Mouse (Mus musculus): Measurements from ENCODE around the gene Acvr2a.

Acvr2a gene

DNA sequence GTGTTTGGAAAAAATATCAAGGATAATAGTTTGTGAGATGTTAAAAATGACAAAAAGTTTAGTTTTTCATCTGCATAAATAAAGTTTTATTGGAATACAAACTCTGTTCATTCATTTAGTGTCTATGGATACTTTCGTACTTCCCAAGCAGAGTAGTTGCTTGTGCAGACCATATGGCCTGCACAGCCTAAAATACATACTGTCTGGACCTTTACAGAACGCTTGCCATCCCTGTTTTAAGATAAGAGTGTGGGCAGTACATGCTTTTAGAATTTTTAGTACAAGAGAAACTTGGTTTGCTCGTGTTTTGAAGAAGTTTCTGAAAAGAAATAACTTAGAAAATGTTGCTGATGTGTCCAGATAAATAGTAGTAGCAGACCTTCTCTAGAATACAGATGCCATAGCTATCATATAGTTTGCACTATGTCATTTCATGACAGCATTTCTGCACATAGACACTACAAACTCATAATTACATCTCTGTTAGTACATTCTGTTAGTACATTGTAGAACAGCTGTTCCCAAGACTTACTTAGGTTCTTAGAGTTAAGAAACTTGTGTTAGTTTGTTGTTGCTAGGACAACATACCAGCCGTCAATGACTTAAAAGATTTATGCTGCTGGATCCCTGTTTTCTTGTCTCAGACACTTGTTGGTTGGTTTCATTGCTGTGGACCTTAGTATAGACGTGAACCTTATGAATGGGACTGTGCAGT, 54.4 kb downstream of the Acvr2a start:
- DNase-seq (ENCODE audit: low read depth): no peak

DNA sequence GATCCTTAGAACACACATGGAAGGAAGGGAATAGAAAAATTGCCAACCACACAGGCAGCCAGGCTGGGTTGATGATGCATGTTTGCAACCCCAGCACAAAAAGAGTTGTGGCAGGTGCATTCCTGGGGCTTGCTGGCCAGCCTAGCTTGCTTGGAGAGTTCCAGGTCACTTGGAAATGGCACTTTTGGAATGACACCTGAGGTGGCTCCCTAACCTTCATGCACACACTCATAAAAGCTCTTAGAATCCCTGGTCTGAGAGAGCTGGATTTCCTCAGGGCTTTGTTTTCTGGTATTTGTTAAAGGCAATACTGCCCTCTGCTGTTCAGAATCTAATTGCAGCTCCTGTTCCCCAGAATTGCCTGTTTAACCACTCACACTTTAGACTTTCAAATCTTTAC, 72.0 kb downstream of the Acvr2a start:
- DNase-seq (ENCODE audit: low read depth): peak; percentile 81

DNA sequence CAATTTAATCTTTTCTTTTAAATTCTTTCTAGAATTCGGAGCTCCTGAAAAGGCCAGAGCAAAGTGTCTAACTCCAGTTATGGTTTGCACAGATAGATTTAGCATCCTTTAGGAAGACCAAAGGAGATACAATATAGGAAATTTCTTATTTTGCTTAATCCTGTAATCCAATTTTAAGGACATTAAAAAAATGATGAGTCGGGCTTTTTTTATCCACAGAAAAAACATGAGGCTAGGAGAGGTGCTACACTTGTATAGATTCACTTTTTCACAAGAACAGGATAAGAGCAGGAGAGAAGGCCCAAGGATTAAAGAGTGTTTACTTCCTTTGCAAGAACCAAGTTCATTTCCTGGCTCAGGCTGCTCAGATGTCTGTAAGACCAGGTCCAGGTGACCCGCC, 81.3 kb downstream of the Acvr2a start:
- DNase-seq (ENCODE audit: low read depth): no peak

DNA sequence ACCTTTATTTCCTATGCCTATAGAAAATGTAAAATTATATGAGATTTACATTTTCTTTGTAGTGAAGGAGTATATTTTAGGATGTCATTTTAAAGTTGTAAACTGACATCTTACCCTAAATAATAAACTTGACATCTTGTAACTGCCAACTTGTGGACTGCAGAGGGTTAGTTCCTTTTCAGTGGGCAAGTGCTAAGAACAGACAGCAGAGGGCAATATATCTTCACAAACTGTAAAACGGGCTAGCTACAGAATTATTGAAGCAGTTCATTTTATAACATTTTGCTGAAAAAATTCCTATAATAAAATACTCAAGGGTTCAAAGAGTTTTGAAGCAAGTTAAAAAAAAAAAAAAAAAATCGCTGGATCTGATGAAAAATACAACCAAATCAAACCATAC, 95.0 kb downstream of the Acvr2a start:
- DNase-seq (ENCODE audit: low read depth): peak; percentile 74

DNA sequence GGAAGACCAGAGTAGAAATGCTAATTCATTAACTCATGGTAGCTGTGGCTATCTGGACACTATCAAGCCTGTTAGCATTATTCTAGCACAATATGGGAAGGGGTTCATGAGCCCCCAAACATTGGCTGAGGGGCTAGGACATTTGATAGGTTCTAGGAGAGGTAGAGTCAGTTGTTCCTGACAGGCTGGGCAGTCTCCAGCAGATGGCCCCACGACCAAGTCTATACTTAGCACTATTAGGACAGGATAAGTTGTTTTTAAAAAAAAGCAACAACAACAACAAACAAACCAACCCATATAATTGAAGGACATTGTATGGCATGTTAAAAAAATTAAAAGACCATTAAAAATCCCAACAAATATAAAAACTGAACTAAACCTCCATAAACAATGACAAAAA, 100.3 kb downstream of the Acvr2a start:
- no peak for DNase-seq (ENCODE audit: low read depth)

DNA sequence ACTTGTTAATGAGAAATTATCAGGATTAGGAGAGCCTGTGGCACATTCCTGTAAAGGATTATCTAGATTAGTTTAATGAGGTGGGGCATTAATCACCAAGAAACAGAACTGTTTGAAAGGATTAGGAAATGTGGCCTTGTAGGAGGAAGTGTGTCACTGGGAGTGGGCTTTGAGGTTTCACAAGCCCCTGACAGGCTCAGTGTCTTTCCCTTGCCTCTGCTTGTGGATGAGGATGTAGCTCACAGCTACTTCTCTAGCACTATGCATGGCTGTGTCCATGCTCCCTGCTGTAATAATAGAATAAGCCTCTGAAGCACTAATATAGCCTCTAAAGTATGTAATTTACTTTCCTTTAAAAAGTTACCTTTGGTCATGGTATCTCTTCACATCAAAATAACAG, 101.9 kb downstream of the Acvr2a start:
- DNase-seq (ENCODE audit: low read depth): peak; percentile 65

DNA sequence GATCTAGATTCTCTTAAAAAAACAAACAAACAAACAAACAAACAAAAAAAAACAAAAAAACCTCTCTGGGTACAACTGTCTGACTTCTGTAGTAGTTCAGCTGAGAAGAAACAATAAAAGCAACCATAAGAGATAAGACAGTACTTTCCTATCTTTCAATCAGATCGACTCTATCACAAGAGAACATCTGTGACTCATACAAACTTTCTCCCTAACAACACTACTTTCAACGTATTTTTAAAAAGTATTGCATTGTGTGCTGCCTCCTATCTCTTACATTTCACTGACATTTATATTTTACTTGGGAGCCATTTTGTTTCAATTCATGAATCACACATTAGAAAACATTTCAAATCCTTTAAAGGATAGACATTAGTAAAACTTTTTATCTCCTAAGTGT, 121.1 kb downstream of the Acvr2a start:
- DNase-seq (ENCODE audit: low read depth): peak; percentile 54

DNA sequence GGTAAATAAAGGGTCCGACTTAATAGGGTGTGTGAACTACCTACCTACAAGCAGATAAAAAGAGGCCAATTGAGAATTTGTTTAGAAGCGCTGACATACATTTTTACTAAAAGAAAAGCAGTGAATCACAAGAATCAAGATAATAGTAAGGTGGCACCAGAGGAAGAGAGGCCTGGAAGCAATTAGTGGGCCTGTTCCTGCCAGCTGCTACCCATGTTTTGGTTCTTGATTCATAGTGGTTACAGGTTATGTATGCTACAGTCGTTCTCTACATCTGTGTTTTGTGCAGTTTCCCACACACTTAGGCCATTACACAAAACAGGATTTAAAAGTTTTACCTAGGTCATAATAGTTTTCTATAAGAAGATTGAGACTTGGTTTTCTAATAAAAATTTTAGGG, 133.9 kb downstream of the Acvr2a start:
- peak; percentile 29 for DNase-seq (ENCODE audit: low read depth)

DNA sequence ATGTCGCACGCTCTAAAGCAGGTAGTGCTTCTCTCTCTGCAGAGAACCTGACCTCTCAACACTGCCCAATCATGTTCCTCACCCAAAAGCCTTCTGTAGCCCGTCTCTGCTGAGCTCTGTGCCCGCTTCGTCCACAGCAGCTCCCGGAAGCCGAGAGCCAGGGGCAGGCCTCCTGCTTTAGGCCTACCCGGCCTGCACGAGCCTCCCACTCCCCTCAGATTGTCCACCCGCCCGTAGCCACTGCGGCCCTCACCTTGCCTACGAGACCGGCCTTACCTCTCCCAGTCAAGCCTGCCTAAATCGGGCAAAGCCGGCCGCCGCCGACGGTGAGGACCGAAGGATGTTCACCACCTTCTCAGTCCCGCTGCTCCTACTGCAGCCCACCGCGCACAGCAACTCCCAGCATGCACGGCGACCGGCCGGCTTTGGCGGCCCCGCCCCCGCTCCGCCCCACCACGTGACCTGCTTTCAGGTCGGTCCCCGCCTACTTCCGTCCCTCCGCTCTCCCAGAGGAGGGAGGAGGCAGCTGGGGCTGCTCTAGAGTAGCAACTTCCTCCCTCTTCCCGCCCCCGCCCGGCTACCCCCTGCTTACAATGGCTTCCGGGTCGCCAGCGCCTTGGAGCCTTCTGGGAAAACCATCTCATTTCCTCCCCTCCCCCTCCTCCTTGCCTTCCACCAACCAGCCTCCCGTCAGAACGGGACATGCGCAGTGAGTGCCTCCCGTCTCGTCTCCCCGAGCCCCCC, 135.1 kb downstream of the Acvr2a start, which contains the start of gene Mbd5:
Mbd5 (plus strand) TSS at position 668 of the 744 bp plus-strand sequence.
- DNase-seq (ENCODE audit: low read depth): peak; percentile 99

DNA sequence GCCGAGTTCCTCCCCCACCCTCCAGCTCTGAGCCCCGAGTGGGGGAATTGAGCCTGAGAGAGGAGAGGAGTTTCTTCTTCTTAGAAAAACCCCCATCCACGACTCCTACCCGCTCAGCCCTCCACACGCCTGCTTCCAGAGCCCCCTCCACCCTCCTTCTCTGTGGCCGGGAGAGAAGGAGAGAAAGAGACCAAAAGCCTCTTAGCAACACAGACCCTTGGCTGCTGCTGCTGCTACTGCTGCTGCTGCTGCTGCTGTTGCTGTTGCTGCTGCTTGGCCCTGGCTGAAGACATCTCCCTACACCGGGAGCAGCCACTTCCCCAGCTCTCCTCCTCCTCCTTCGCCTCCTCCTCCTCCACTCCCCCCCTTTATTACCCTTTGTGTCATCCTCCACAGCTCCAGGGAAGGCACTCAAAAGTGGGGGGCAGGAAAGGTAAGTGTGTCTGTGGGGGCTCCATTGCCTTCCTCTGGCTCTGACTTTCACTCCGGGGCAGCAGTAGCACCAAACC, 135.9 kb downstream of the Acvr2a start:
- DNase-seq (ENCODE audit: low read depth): peak; percentile 67

DNA sequence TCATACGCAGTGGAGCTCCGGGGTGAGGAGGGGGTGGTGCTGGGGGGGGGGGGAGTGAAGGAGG, 136.2 kb downstream of the Acvr2a start, which contains the start of gene Orc4:
Orc4 (minus strand) TSS at position 26 of the 64 bp plus-strand sequence.
- DNase-seq (ENCODE audit: low read depth): no peak

DNA sequence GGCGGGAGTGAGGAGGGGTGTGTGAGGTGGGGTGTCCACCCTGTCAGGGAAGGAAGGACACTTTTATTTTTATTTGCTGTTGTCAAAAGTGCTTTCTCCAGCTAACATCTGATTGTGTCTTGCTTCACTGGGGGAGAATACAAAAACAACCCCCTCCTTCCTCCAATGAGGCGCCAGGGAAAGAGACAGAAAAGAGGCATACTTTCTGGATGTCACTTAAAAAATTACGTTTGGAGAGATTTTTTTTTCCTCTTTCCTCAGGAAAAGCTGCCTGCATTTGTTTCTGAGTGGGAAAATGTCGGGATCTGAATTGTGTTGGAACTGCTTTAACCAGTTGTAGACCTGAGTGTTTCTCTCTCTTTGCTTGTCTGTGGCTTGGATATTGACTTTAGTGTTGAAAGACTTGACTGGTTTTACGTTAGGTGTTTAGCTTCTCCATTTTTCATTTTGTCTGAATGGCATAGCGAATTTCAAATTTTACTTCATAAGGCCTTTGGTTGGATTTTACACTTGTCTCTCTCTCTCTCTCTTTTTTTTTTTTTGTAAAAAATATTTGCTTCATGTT, 136.5 kb downstream of the Acvr2a start:
- peak; percentile 63 for DNase-seq (ENCODE audit: low read depth)
